Mouse (Mus musculus) MEL (cell line): ENCODE results near the gene Cpm. TPM values are rescaled to one million over a fixed set of nuclear protein-coding genes. Genes with fewer than 3 reads are reported as not detected.

Source experiments
- DNase-seq: peaks from one replicate; pipeline ENCODE4 v3.0.0; 2011; ENCODE audit warnings: low read depth, low spot score
- H3K27ac ChIP-seq: 2 replicates; pipeline ENCODE4 v1.5.1; 2012; ENCODE audit warnings: low read depth, mild to moderate bottlenecking, control low read depth, low read length, moderate library complexity; ENCODE audit not compliant: control insufficient read depth
- H3K27me3 ChIP-seq, 2 experiments: fragments of 150-350 bp in 1 of 2; sonication (generic) in 1 of 2; 2 replicates each; pipeline ENCODE4 v1.6.1; 2012; ENCODE audit warnings: low read length in 2 of 2, mild to moderate bottlenecking in 2 of 2, improper control_type of control experiment in 1 of 2, moderate library complexity in 1 of 2; ENCODE audit not compliant: insufficient read depth in 2 of 2, control insufficient read depth in 1 of 2
- H3K36me3 ChIP-seq, 2 experiments: 2 replicates each; pipeline ENCODE4 v1.6.1; 2012 to 2014; ENCODE audit warnings: low read length in 2 of 2, improper control_type of control experiment in 1 of 2, inconsistent platforms in 1 of 2, mild to moderate bottlenecking in 1 of 2; ENCODE audit not compliant: insufficient read depth in 2 of 2, control insufficient read depth in 1 of 2
- H3K4me1 ChIP-seq, 2 experiments: fragments of 150-350 bp in 1 of 2; sonication (generic) in 1 of 2; 2 replicates each; pipeline ENCODE4 v1.6.1; 2012; ENCODE audit warnings: low read length in 2 of 2, improper control_type of control experiment in 1 of 2, mild to moderate bottlenecking in 1 of 2; ENCODE audit not compliant: insufficient read depth in 2 of 2, control insufficient read depth in 1 of 2
- H3K4me3 ChIP-seq, 2 experiments: fragments of 150-350 bp in 1 of 2; sonication (generic) in 1 of 2; 2 replicates each; pipeline ENCODE4 v1.5.1; 2012; ENCODE audit warnings: low read depth in 2 of 2, low read length in 2 of 2, mild to moderate bottlenecking in 2 of 2, moderate library complexity in 2 of 2, control low read depth in 1 of 2, improper control_type of control experiment in 1 of 2; ENCODE audit not compliant: control insufficient read depth in 1 of 2, insufficient read depth in 1 of 2
- H3K79me2 ChIP-seq: 2 replicates; pipeline ENCODE4 v1.6.1; 2012; ENCODE audit warnings: mild to moderate bottlenecking, low read length, moderate library complexity; ENCODE audit not compliant: control insufficient read depth, poor library complexity, insufficient read depth
- H3K9ac ChIP-seq: 2 replicates; pipeline ENCODE4 v1.6.1; 2012; ENCODE audit warnings: low read depth, mild to moderate bottlenecking, control low read depth, low read length, moderate library complexity; ENCODE audit not compliant: control insufficient read depth, poor library complexity, severe bottlenecking
- H3K9me3 ChIP-seq: fragments of 150-350 bp; sonication (generic); replicated peaks from 2 replicates; pipeline ENCODE4 v1.6.1; 2012; ENCODE audit warnings: mild to moderate bottlenecking, low read length, improper control_type of control experiment, moderate library complexity; ENCODE audit not compliant: insufficient read depth
- BHLHE40 ChIP-seq: IDR thresholded peaks from 2 replicates; pipeline ENCODE4 v1.6.1; 2012; ENCODE audit warnings: low read depth, mild to moderate bottlenecking, inconsistent platforms, low read length, improper control_type of control experiment, borderline replicate concordance
- CHD1 ChIP-seq: IDR thresholded peaks from 2 replicates; pipeline ENCODE4 v1.6.1; 2012; ENCODE audit warnings: low read depth, mild to moderate bottlenecking, inconsistent platforms, low read length, improper control_type of control experiment
- CHD2 ChIP-seq: IDR thresholded peaks from 2 replicates; pipeline ENCODE4 v1.6.1; 2011; ENCODE audit warnings: low read length, improper control_type of control experiment
- CTCF ChIP-seq, 3 experiments: IDR thresholded peaks in 2 of 3; conservative IDR thresholded peaks in 1 of 3; 2 replicates each; pipeline ENCODE4 v1.5.1; 2011 to 2012; ENCODE audit warnings: low read length in 3 of 3, low read depth in 2 of 3, mild to moderate bottlenecking in 2 of 3, improper control_type of control experiment in 1 of 3, inconsistent platforms in 1 of 3, mixed read lengths in 1 of 3, moderate library complexity in 1 of 3; ENCODE audit not compliant: control insufficient read depth in 1 of 3, insufficient read depth in 1 of 3, poor library complexity in 1 of 3, severe bottlenecking in 1 of 3
- E2F4 ChIP-seq: IDR thresholded peaks from 2 replicates; pipeline ENCODE4 v1.6.1; 2011; ENCODE audit warnings: low read depth, low read length, improper control_type of control experiment, borderline replicate concordance
- EP300 ChIP-seq, 2 experiments: IDR thresholded peaks; 2 replicates each; pipeline ENCODE4 v1.6.1; 2011; ENCODE audit warnings: improper control_type of control experiment in 2 of 2, low read length in 2 of 2, low read depth in 1 of 2, mild to moderate bottlenecking in 1 of 2
- GABPA ChIP-seq: IDR thresholded peaks from 2 replicates; pipeline ENCODE4 v1.6.1; 2012; ENCODE audit warnings: low read depth, mild to moderate bottlenecking, inconsistent platforms, low read length, improper control_type of control experiment, moderate library complexity
- HCFC1 ChIP-seq: IDR thresholded peaks from 2 replicates; pipeline ENCODE4 v1.6.1; 2012; ENCODE audit warnings: low read depth, mild to moderate bottlenecking, inconsistent platforms, low read length, improper control_type of control experiment, moderate library complexity
- KAT2A ChIP-seq: conservative IDR thresholded peaks from 2 replicates; pipeline ENCODE4 v1.6.1; 2012; ENCODE audit warnings: low read depth, low read length, improper control_type of control experiment, inconsistent platforms
- MAX ChIP-seq: IDR thresholded peaks from 2 replicates; pipeline ENCODE4 v1.6.1; 2011; ENCODE audit warnings: low read length, improper control_type of control experiment
- MYB ChIP-seq: IDR thresholded peaks from 2 replicates; pipeline ENCODE4 v1.6.1; 2011; ENCODE audit warnings: mild to moderate bottlenecking, low read depth, low read length, improper control_type of control experiment
- NRF1 ChIP-seq: IDR thresholded peaks from 2 replicates; pipeline ENCODE4 v1.6.1; 2014; ENCODE audit warnings: low read depth, mild to moderate bottlenecking, inconsistent platforms, low read length, improper control_type of control experiment, moderate library complexity; ENCODE audit not compliant: poor library complexity, insufficient read depth, severe bottlenecking
- POLR2A ChIP-seq, 2 experiments: IDR thresholded peaks; 2 replicates each; pipeline ENCODE4 v1.6.1; 2011 to 2012; ENCODE audit warnings: low read length in 2 of 2, mild to moderate bottlenecking in 2 of 2, control low read depth in 1 of 2, improper control_type of control experiment in 1 of 2, low read depth in 1 of 2, moderate library complexity in 1 of 2; ENCODE audit not compliant: control insufficient read depth in 1 of 2, insufficient read depth in 1 of 2, poor library complexity in 1 of 2
- POLR2AphosphoS2 ChIP-seq: IDR thresholded peaks from 2 replicates; pipeline ENCODE4 v1.6.1; 2011; ENCODE audit warnings: low read length, improper control_type of control experiment
- RAD21 ChIP-seq: IDR thresholded peaks from 2 replicates; pipeline ENCODE4 v1.6.1; 2011; ENCODE audit warnings: mild to moderate bottlenecking, low read depth, low read length, improper control_type of control experiment
- SIN3A ChIP-seq: IDR thresholded peaks from 2 replicates; pipeline ENCODE4 v1.6.1; 2012; ENCODE audit warnings: low read length, improper control_type of control experiment, inconsistent platforms
- SMC3 ChIP-seq: IDR thresholded peaks from 2 replicates; pipeline ENCODE4 v1.6.1; 2011; ENCODE audit warnings: low read depth, low read length, improper control_type of control experiment
- TBP ChIP-seq: IDR thresholded peaks from 2 replicates; pipeline ENCODE4 v1.8.0; 2011; ENCODE audit warnings: low read depth, low read length, improper control_type of control experiment
- UBTF ChIP-seq: IDR thresholded peaks from 2 replicates; pipeline ENCODE4 v1.6.1; 2012; ENCODE audit warnings: low read depth, mild to moderate bottlenecking, inconsistent platforms, low read length, improper control_type of control experiment, moderate library complexity, borderline replicate concordance; ENCODE audit not compliant: insufficient read depth
- ZKSCAN1 ChIP-seq: IDR thresholded peaks from 2 replicates; pipeline ENCODE4 v1.6.1; 2012; ENCODE audit warnings: low read depth, mild to moderate bottlenecking, inconsistent platforms, low read length, improper control_type of control experiment, moderate library complexity
- ZMIZ1 ChIP-seq: IDR thresholded peaks from 2 replicates; pipeline ENCODE4 v1.6.1; 2012; ENCODE audit warnings: low read depth, mild to moderate bottlenecking, inconsistent platforms, low read length, improper control_type of control experiment, moderate library complexity
- polyA plus RNA-seq, 2 experiments: library from polyadenylated mRNA; stranded (reverse) in 1 of 2; unstranded in 1 of 2; fragments of >175 nt in 1 of 2; fragments of >200 nt in 1 of 2; gene quantifications; 2 replicates each; pipeline versions ENCODE4 v1.2.1 to v1.2.4; 2012; ENCODE audit warnings: low replicate concordance in 2 of 2, low read depth in 1 of 2; ENCODE audit not compliant: insufficient read length in 2 of 2, insufficient read depth in 1 of 2, missing spikeins in 1 of 2
- total RNA-seq: library from RNA; depleted of rRNA; stranded (reverse); fragments of 300-350 nt; gene quantifications from 2 replicates; pipeline ENCODE4 v1.2.3, GENCODE M21; 2012

Cpm gene
- total and polyA plus RNA-seq, 3 experiments, result 0.04 to 0.40 TPM; not detected in 1

DNA sequence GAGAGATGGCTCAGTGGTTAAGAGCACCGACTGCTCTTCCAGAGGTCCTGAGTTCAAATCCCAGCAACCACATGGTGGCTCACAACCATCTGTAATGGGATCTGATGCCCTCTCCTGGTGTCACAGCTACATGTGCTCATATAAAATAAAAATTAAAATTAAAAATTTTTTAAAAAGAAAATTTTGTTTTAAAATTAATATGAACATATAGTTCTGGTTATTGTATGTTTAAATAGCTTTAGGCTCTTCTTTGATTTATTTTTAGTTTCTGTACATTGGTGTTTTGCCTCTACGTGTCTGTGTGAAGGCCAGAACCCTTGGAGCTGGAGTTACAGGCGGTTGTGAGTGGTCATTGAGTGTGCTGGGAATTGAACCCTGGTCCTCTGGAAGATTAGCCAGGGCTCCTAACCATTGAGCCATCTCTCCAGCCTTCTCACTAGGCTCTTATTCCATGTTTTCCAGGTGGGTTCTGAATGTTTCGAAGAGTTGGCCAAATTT is 97.6 kb downstream of the Cpm start:
- Histone ChIP-seq H3K4me3 (no peak overlapping the region), H3K9ac (no peak overlapping the region), H3K36me3 (peaks cover 0 to 6% of the 10 kb centered on the region in 2 experiments; a peak in 2 of 4 replicates), H3K4me1 (peaks cover 0 to 4% of the 10 kb centered on the region in 2 experiments; a peak in 1 of 4 replicates), H3K9me3 (no peaks in the 10 kb centered on the region), H3K27me3 (no peaks in the 10 kb centered on the region), H3K79me2 (no peaks in the 10 kb centered on the region), H3K27ac (no peak overlapping the region)
- DNase-seq, result no peak
- TF ChIP-seq CTCF (IDR thresholded peaks at IDR 0.05 in 2 of 3, conservative IDR thresholded peaks at IDR 0.05 in 1 of 3; ENCODE audit: control insufficient read depth in 1 of 3, insufficient read depth in 1 of 3, low read depth in 2 of 3, low read length in 3 of 3, poor library complexity in 1 of 3, severe bottlenecking in 1 of 3) (no peak), HCFC1 (no peak), CHD1 (no peak), ZMIZ1 (no peak), RAD21 (no peak), MYB (no peak), BHLHE40 (no peak), KAT2A (no peak), EP300 (IDR thresholded peaks at IDR 0.05; ENCODE audit: low read depth in 1 of 2, low read length in 2 of 2) (no peak), MAX (no peak), GABPA (no peak), CHD2 (no peak), POLR2A (IDR thresholded peaks at IDR 0.05; ENCODE audit: control insufficient read depth in 1 of 2, insufficient read depth in 1 of 2, low read depth in 1 of 2, low read length in 2 of 2, poor library complexity in 1 of 2) (no peak), POLR2AphosphoS2 (no peak), SMC3 (no peak), NRF1 (no peak), E2F4 (no peak), UBTF (no peak), SIN3A (no peak), TBP (no peak)

DNA sequence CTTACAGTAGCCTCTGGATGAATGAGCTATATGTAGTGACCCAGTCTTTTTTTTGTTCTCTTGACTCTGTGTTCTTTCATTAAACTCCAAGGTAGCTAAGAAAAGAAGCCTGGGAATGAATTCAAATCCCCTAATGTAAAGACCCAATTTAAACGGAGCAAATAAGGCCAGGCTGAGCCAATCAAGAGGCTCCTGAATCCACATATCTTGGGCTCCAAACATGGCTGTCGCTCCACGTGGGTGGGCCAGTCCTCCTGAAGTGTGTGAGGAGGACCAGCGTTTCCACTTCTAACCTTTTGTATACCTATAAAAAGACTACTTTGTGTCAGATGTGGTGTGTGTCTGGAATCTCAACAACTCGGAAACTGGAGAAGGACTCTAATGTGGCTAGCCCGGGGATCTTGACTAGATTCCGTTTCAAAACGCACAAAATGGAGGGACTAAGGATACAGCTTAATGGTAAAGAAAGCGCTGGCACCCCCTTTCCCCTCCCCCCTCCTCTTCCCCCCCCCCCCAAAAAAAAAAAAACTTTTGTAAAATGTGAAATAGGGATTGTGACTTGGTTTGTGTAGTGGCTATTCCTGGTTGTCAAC is 98.3 kb downstream of the Cpm start:
- TF ChIP-seq ZKSCAN1, result no peak
- Histone ChIP-seq H3K4me3 (no peak overlapping the region), H3K9me3 (no peaks in the 10 kb centered on the region), H3K27me3 (no peaks in the 10 kb centered on the region), H3K36me3 (peaks cover 0 to 11% of the 10 kb centered on the region in 2 experiments; a peak in 2 of 4 replicates), H3K4me1 (peaks cover 3 to 10% of the 10 kb centered on the region in 2 experiments; a peak in 2 of 4 replicates), H3K79me2 (no peaks in the 10 kb centered on the region), H3K9ac (no peak overlapping the region), H3K27ac (no peak overlapping the region)
- no peak for DNase-seq
